Mouse (Mus musculus): Measurements from ENCODE around the gene Kazn.

The Kazn gene

GRCm38 (mm10) chr4:142188501-142188900 is 50.7 kb downstream of the Kazn start:
- no peak for DNase-seq

- no peak for DNase-seq
Measured at GRCm38 (mm10) chr4:142186155-142186554, 53.0 kb downstream of the Kazn start.

GRCm38 (mm10) chr4:142185533-142185900 is 53.7 kb downstream of the Kazn start:
- DNase-seq: no peak

- DNase-seq: peak; percentile 62 to 69
Measured at GRCm38 (mm10) chr4:142184852-142185532, 54.2 kb downstream of the Kazn start.

GRCm38 (mm10) chr4:142183591-142183990 is 55.6 kb downstream of the Kazn start:
- DNase-seq: no peak

GRCm38 (mm10) chr4:142183015-142183414 is 56.2 kb downstream of the Kazn start:
- no peak for DNase-seq

- DNase-seq: no peak
Measured at GRCm38 (mm10) chr4:142181646-142182045, 57.6 kb downstream of the Kazn start.

- no peak for DNase-seq
Measured at GRCm38 (mm10) chr4:142180874-142181273, 58.3 kb downstream of the Kazn start.

GRCm38 (mm10) chr4:142180289-142180688 is 58.9 kb downstream of the Kazn start:
- DNase-seq: peak; percentile 43 to 48

- peak in 1 of 2 experiments; percentile 40 for DNase-seq
Measured at GRCm38 (mm10) chr4:142179531-142179930, 59.7 kb downstream of the Kazn start.

GRCm38 (mm10) chr4:142176732-142177131 is 62.5 kb downstream of the Kazn start:
- DNase-seq: no peak

- DNase-seq: no peak
Measured at GRCm38 (mm10) chr4:142173981-142174485, 65.2 kb downstream of the Kazn start.

GRCm38 (mm10) chr4:142172942-142173341 is 66.3 kb downstream of the Kazn start:
- no peak for DNase-seq

GRCm38 (mm10) chr4:142171788-142172497 is 67.3 kb downstream of the Kazn start:
- DNase-seq: no peak

- DNase-seq: no peak
Measured at GRCm38 (mm10) chr4:142170882-142171768, 68.1 kb downstream of the Kazn start.

GRCm38 (mm10) chr4:142169636-142170035 is 69.6 kb downstream of the Kazn start:
- no peak for DNase-seq

- no peak for DNase-seq
Measured at GRCm38 (mm10) chr4:142168352-142168751, 70.8 kb downstream of the Kazn start.

- DNase-seq: no peak
Measured at GRCm38 (mm10) chr4:142165835-142166701, 73.1 kb downstream of the Kazn start.

- DNase-seq: no peak
Measured at GRCm38 (mm10) chr4:142165363-142165762, 73.8 kb downstream of the Kazn start.

- no peak for DNase-seq
Measured at GRCm38 (mm10) chr4:142164386-142164785, 74.8 kb downstream of the Kazn start.

GRCm38 (mm10) chr4:142163862-142164261 is 75.3 kb downstream of the Kazn start:
- DNase-seq: no peak

- no peak for DNase-seq
Measured at GRCm38 (mm10) chr4:142162729-142163128, 76.5 kb downstream of the Kazn start.
